Comparison of ENCODE assay signal across 8 mouse cellular contexts in the genomic region with DNA sequence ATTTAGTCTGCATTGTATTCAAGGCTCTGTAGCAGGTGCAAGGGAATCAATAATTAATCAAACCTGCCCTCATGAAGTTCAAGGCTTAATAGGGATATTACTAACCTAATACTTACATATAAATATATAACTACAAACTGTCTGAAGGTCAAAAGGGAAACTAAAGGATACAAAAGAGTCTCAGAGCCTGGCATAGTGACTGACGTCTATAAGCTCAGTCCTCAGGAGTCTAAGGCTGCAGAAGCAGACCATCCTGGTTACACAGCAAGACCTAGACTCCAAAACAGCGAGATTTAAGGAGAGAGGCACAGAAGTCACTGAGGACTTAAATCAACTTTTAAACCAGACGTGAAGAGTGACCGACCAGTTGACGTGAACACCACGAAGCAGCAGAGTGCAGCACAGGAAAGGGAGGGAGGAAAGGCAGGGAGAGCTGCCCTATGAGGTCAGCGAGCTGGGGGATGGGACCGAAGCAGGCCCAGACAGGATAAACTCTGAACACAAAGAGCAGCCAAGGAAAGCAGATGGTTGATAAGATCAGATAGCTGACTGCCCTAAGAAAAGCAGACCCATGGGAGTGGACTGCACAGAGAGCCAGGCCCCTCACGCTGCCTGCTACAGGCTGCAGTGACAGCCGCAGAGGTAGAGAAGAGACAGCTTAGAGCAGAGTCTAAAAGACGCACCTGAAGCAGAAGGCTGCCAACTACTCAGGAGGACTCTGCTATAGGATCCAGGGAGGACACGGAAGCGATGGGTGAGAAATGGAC. TPM values are rescaled to one million over a fixed set of nuclear protein-coding genes. Genes with fewer than 3 reads are reported as not detected.
A peak's percentile ranks its signal among the peaks of the same experiment; 100 is the strongest.
DNase-seq lines count a peak whose midpoint lies in the region; ATAC-seq and TF ChIP-seq lines count a peak whose summit lies in the region.

No protein-coding gene starts in this region.

- H3K9ac ChIP-seq in embryonic facial prominence, embryonic 14.5 days (ENCODE audit: low read depth, low read length) = peak overlapping the region; percentile 28; the same call in 1 of the 2 replicates
- H3K9ac ChIP-seq in heart, embryonic 14.5 days (ENCODE audit: low read length) = peak overlapping the region; percentile 54; the same call in 1 of the 2 replicates
- peak overlapping the region; percentile 25; the same call in 1 of the 2 replicates for H3K9ac ChIP-seq in kidney, embryonic 15.5 days
- 0 out of 2 replicates have a peak overlapping the region, but pooled peaks have one; percentile 18 for H3K9ac ChIP-seq in stomach, postnatal 0 days (ENCODE audit: low read length)

- TF ChIP-seq CTCF in stomach, postnatal 0 days (IDR thresholded peaks at IDR 0.05; ENCODE audit: low read depth) = peak; percentile 56

- peak; percentile 48 for ATAC-seq in embryonic facial prominence, embryonic 14.5 days (ENCODE audit: low read depth)
- ATAC-seq in heart, embryonic 14.5 days (ENCODE audit: insufficient number of reproducible peaks, insufficient read depth, low FRiP score, low read depth) = peak; percentile 73
- peak; percentile 90 for ATAC-seq in kidney, embryonic 15.5 days (replicated peaks; ENCODE audit: low FRiP score)
- ATAC-seq in stomach, postnatal 0 days (ENCODE audit: low FRiP score, low TSS enrichment) = peak; percentile 66

- H3K4me2 ChIP-seq in embryonic facial prominence, embryonic 14.5 days (ENCODE audit: low read depth, low read length) = no peak overlapping the region
- peak overlapping the region; percentile 29 for H3K4me2 ChIP-seq in heart, embryonic 14.5 days (ENCODE audit: low read length)
- peak overlapping the region; percentile 38 for H3K4me2 ChIP-seq in kidney, embryonic 15.5 days
- no peak overlapping the region for H3K4me2 ChIP-seq in stomach, postnatal 0 days (replicated peaks; ENCODE audit: low read depth)

- no peaks in the 10 kb centered on the region for H3K36me3 ChIP-seq in embryonic facial prominence, embryonic 14.5 days (ENCODE audit: control insufficient read depth, insufficient read depth, low read length)
- no peaks in the 10 kb centered on the region for H3K36me3 ChIP-seq in heart, embryonic 14.5 days (ENCODE audit: control insufficient read depth, insufficient read depth, low read length)
- H3K36me3 ChIP-seq in kidney, embryonic 15.5 days = peaks cover 10% of the 10 kb centered on the region; the same call in 1 of the 2 replicates
- no peaks in the 10 kb centered on the region for H3K36me3 ChIP-seq in stomach, postnatal 0 days (ENCODE audit: control insufficient read depth, insufficient read depth, low read length)

- no peaks in the 10 kb centered on the region for H3K27me3 ChIP-seq in embryonic facial prominence, embryonic 14.5 days (replicated peaks; ENCODE audit: control insufficient read depth, insufficient read depth, low read length)
- H3K27me3 ChIP-seq in heart, embryonic 14.5 days (ENCODE audit: control insufficient read depth, insufficient read depth, low read length) = no peaks in the 10 kb centered on the region
- no peaks in the 10 kb centered on the region for H3K27me3 ChIP-seq in kidney, embryonic 15.5 days
- no peaks in the 10 kb centered on the region for H3K27me3 ChIP-seq in stomach, postnatal 0 days (ENCODE audit: control insufficient read depth, insufficient read depth, low read length)

- H3K4me3 ChIP-seq in embryonic facial prominence, embryonic 14.5 days (ENCODE audit: low read depth, low read length) = no peak overlapping the region
- no peak overlapping the region for H3K4me3 ChIP-seq in heart, embryonic 14.5 days (ENCODE audit: control insufficient read depth in 1 of 2, insufficient read depth in 1 of 2, low read depth in 1 of 2, low read length in 2 of 2)
- H3K4me3 ChIP-seq in kidney, embryonic 15.5 days (replicated peaks) = no peak overlapping the region
- no peak overlapping the region for H3K4me3 ChIP-seq in stomach, postnatal 0 days (ENCODE audit: low read depth, low read length)

- 31% methylated on average over 13 of the region's 13 CpGs for WGBS in embryonic facial prominence, embryonic 14.5 days
- WGBS in heart, embryonic 14.5 days = 22% methylated on average over 13 of the region's 13 CpGs
- WGBS in kidney, embryonic 15.5 days = 14% methylated on average over 13 of the region's 13 CpGs
- 30% methylated on average over 13 of the region's 13 CpGs for WGBS in stomach, postnatal 0 days

- no peaks in the 10 kb centered on the region for H3K9me3 ChIP-seq in embryonic facial prominence, embryonic 14.5 days (ENCODE audit: control insufficient read depth, low read length)
- no peaks in the 10 kb centered on the region for H3K9me3 ChIP-seq in heart, embryonic 14.5 days (ENCODE audit: control insufficient read depth, low read length)
- no peaks in the 10 kb centered on the region for H3K9me3 ChIP-seq in kidney, embryonic 15.5 days (replicated peaks)
- no peaks in the 10 kb centered on the region for H3K9me3 ChIP-seq in stomach, postnatal 0 days (ENCODE audit: control insufficient read depth, low read length)

- H3K4me1 ChIP-seq in embryonic facial prominence, embryonic 14.5 days (ENCODE audit: control insufficient read depth, insufficient read depth, low read length) = peaks cover 15% of the 10 kb centered on the region; the same call in 1 of the 2 replicates
- peaks cover 22 to 34% of the 10 kb centered on the region in 2 experiments for H3K4me1 ChIP-seq in heart, embryonic 14.5 days (ENCODE audit: control insufficient read depth in 2 of 2, insufficient read depth in 2 of 2, low read length in 2 of 2)
- H3K4me1 ChIP-seq in kidney, embryonic 15.5 days = peaks cover 32% of the 10 kb centered on the region
- peaks cover 11% of the 10 kb centered on the region for H3K4me1 ChIP-seq in stomach, postnatal 0 days (replicated peaks; ENCODE audit: control insufficient read depth, insufficient read depth)

- no peak overlapping the region; the same call in 1 of the 2 replicates for H3K27ac ChIP-seq in embryonic facial prominence, embryonic 14.5 days (replicated peaks; ENCODE audit: low read depth, low read length)
- peak overlapping the region; percentile 18 to 59; a peak in 3 of 4 replicates for H3K27ac ChIP-seq in heart, embryonic 14.5 days (replicated peaks in 1 of 2; ENCODE audit: control insufficient read depth in 1 of 2, insufficient read depth in 1 of 2, low read depth in 2 of 2, low read length in 2 of 2)
- H3K27ac ChIP-seq in kidney, embryonic 15.5 days = peak overlapping the region; percentile 69
- H3K27ac ChIP-seq in stomach, postnatal 0 days (replicated peaks) = peak overlapping the region; percentile 40

- peak; percentile 74 to 77 for DNase-seq in cerebellum, adult 18-20 months
- DNase-seq in embryonic facial prominence, embryonic 14.5 days (ENCODE audit: low spot score) = peak; percentile 67
- DNase-seq in lung, postnatal 14 days = peak; percentile 65
- peak; percentile 64 for DNase-seq in stomach, postnatal 0 days (ENCODE audit: low spot score)
- DNase-seq in layer of hippocampus, adult 18-20 months (ENCODE audit: low spot score in 2 of 2) = no peak
- no peak for DNase-seq in left cerebral cortex, adult 9 months (ENCODE audit: low spot score in 2 of 2)

- TF ChIP-seq EP300 in stomach, postnatal 0 days (optimal IDR thresholded peaks at IDR 0.05) = no peak

RNA-seq across cellular contexts. Expression of gene Fnip2, which starts 48.7 kb away (rescaled TPM):
- 2.0 and 2.3 TPM in 2 replicates for polyA plus RNA-seq in embryonic facial prominence, embryonic 14.5 days (2014; fragmentation: Nextera tagmentation; extraction: Ambion mirVana)
- polyA plus RNA-seq in heart, embryonic 14.5 days (2014; fragmentation: Nextera tagmentation; extraction: Ambion mirVana) = 4.3 and 4.5 TPM in 2 replicates
- polyA plus RNA-seq in kidney, embryonic 15.5 days (2015; fragmentation: Nextera tagmentation; extraction: Ambion mirVana) = 3.8 and 4.8 TPM in 2 replicates
- polyA plus RNA-seq in stomach, postnatal 0 days (2015; fragmentation: Nextera tagmentation; extraction: Ambion mirVana) = 2.5 and 2.6 TPM in 2 replicates
- 10 to 100 TPM; 23.9 to 24.1 TPM for total RNA-seq in layer of hippocampus, adult 18-20 months (2021)

Comparison
In these comparisons a context has a peak if more than half of its experiments do, and no peak if none do; other contexts are left out.
1. DNase-seq: peak in cerebellum, adult 18-20 months (2 of 2), embryonic facial prominence, embryonic 14.5 days (single experiment), lung, postnatal 14 days (single experiment) and stomach, postnatal 0 days (single experiment); none in layer of hippocampus, adult 18-20 months (0 of 2) and left cerebral cortex, adult 9 months (0 of 2).
2. H3K4me2 ChIP-seq: peak in heart, embryonic 14.5 days (single experiment) and kidney, embryonic 15.5 days (single experiment); none in embryonic facial prominence, embryonic 14.5 days (single experiment) and stomach, postnatal 0 days (single experiment).
3. Peak in every context shown above with its lines, with median percentiles within 50 percentile points of each other: ATAC-seq and H3K9ac ChIP-seq.